Mouse (Mus musculus) spleen, embryonic (tissue): ENCODE results near the gene Lpcat2b.

Experiments
- CTCF ChIA-PET: fragments of 350-600 bp; sonication (Branson Sonifier 250); formaldehyde crosslinking; loops from one replicate; lab custom pipeline; 2022; lab: Charles Lee

Gene Lpcat2b

GRCm38 (mm10) chr5:107447977-107448376 is 16.6 kb downstream of the Lpcat2b start:
- CTCF ChIA-PET: no interaction called here

DNA sequence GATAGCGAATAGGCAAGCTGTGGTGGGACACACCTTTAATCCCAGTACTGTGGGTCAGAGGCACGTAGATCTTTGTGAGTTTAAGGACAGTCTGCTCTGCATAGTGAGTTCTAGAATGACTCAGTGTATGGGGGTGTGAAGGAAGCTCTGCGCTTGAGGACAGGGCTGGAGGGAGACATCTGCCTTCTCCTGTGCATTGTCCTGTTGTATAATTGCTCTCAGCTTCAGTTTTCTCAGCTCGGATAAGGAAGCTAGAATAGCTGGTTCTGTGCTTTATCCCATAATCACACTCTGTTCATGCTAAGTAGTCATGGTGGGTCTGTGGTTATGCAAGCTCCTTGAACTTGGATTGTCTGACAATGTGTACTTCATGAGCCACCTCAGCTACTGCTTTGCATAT is 17.4 kb downstream of the Lpcat2b start:
- CTCF ChIA-PET: no interaction called here

GRCm38 (mm10) chr5:107449620-107450019 is 18.3 kb downstream of the Lpcat2b start:
- CTCF ChIA-PET: no interaction called here

DNA sequence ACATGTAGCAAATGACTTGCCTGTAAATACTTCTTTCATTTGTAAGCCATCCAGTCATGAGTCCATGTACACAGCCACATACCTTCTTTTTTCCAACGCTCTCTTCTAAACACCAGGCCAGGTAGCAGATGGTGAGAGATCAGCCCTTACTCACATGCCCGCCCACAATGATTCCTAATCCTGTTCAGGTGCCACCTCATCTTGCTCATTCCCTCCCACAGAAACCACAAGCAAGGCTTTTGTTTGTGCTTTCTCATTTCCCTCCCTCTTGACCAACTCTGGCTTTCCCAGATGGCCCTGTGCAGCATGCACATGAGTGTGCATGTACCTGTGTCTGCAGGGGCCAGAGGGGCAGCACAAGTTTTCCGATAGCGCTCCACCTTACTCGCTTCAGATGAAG is 18.9 kb downstream of the Lpcat2b start:
- CTCF ChIA-PET: no interaction called here

GRCm38 (mm10) chr5:107462147-107463076 is 31.1 kb downstream of the Lpcat2b start:
- CTCF ChIA-PET: no interaction called here

DNA sequence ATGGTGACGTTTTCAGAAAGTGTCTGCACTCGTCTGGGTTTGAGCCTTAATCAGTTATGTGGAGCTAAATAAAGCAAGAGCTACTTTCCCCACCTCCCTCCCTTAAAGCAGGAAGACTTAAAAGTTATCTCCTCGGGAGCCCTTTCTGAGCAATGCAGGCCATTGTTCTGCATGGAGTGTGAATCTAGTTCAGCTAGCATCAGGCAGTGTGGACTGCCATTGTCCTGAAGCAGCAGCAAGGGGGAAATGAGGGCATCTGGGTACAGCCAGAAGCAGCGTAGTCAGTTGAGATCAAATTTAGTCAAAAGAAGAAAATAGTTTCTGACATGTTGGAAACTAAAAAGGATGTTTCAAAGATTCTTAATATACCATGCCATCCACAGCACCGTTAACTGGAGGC is 35.2 kb downstream of the Lpcat2b start:
- CTCF ChIA-PET: no interaction called here

DNA sequence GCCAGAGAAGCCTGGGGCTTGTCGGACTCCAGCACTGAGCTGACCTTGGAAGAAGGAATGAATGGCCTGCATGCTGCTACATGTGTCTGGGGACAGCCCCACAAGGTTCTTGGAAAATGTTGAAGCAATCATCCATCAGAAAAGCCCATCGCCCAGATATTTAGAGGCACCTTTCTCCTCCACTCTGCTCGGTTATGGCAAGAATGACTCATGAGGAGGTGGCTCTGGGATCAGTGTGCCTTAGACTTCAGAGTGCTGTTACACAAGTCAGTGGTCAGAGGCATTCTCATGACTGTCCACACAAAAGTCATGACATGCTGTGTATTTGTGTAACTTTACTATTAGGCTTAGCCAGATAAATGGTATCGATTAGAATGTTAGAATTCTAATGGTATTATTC is 35.7 kb downstream of the Lpcat2b start:
- CTCF ChIA-PET: no interaction called here

DNA sequence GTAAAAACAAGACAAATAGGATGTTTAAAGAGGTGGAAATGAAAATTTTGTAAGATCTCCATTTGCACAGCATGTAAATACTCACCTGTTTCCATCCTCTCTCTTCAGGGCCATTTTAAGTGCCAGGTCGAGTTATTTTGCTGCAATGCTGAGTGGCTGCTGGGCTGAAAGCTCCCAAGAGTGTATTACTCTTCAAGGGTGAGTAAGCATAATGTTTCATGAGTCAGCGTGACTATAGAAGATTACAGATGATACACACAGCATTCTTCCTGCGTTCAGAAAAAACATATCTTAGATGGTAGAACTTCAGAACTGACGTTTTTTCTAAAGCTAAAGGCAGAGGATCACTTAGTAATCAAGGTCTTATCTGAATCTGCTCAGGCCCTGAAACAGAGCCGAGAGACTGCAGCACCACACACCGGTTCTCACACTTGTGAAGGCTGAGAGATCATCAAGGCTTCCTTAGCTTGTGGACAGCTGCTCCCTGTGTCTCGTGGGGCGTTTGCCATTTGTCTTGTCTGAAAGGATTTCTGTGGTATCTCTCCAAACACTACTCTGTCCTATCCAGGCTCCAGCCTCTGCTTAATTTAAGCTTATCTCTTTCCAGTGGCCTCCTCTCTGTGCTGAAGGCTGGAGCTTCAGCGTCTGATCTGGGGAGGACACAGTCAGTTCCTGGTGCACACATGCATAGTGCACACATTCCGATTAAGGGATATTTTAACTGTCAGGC is 39.4 kb downstream of the Lpcat2b start:
- CTCF ChIA-PET: no interaction called here

DNA sequence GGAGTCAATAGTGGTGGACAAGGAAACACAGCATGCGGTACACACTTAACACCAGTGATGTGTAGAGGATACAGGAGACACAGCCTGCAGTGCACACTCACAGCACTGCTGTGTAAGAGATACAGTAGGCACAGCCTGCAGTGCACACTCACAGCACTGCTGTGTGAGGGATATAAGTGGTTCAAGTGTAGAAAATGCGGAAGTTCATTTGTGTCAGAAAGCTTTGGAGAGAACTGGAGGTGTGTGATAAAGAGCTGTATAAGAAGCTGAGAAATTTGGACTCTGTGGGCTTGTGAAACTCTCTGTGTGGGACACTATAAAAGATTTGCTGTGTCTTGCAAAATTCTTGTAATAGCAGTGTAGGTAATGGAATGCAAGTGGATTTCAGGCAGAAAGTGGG is 48.8 kb downstream of the Lpcat2b start:
- CTCF ChIA-PET: no interaction called here
